In genomic region chr4:149936921-149937320, GRCm38 (mm10) we compare ENCODE assay signal across 20 mouse cellular contexts. TPM values are rescaled to one million over a fixed set of nuclear protein-coding genes. Genes with fewer than 3 reads are reported as not detected.
DNase-seq lines count a peak whose midpoint lies in the region; ATAC-seq and TF ChIP-seq lines count a peak whose summit lies in the region.
"Had no signal": no experiment of that assay in that cellular context is flagged by ENCODE, and none has a peak within 500 bp of the region (broad histone marks: within the 10 kb centered on the region; RNA-seq: fewer than 3 reads in every experiment).

No protein-coding gene starts in this region.

- H3K4me2 ChIP-seq in hindbrain, postnatal 0 days (ENCODE audit: low read depth, low read length) = no peak overlapping the region
- H3K4me2 ChIP-seq in neural tube, embryonic 15.5 days = no peak overlapping the region
- H3K4me2 ChIP-seq in intestine, postnatal 0 days (replicated peaks; ENCODE audit: low read depth) = no peak overlapping the region
- H3K4me2 ChIP-seq: limb, embryonic 15.5 days; neural tube, embryonic 13.5 days; stomach, embryonic 15.5 days had no signal

- H3K4me1 ChIP-seq in hindbrain, embryonic 10.5 days (replicated peaks) = peaks cover 48% of the 10 kb centered on the region
- no peaks in the 10 kb centered on the region for H3K4me1 ChIP-seq in hindbrain, postnatal 0 days (ENCODE audit: insufficient read depth, low read length)
- 0 out of 2 replicates have a peak, but pooled peaks cover 4% of the 10 kb centered on the region for H3K4me1 ChIP-seq in neural tube, embryonic 15.5 days
- peaks cover 69% of the 10 kb centered on the region for H3K4me1 ChIP-seq in embryonic facial prominence, embryonic 10.5 days
- H3K4me1 ChIP-seq in intestine, postnatal 0 days (replicated peaks; ENCODE audit: control insufficient read depth, insufficient read depth, low read length) = peaks cover 5% of the 10 kb centered on the region; the same call in 1 of the 2 replicates

- peaks cover 3% of the 10 kb centered on the region; the same call in 1 of the 2 replicates for H3K9me3 ChIP-seq in hindbrain, embryonic 10.5 days
- no peaks in the 10 kb centered on the region for H3K9me3 ChIP-seq in hindbrain, postnatal 0 days (ENCODE audit: low read length)
- H3K9me3 ChIP-seq in neural tube, embryonic 15.5 days (replicated peaks) = no peaks in the 10 kb centered on the region
- H3K9me3 ChIP-seq in embryonic facial prominence, embryonic 10.5 days = peaks cover under 1% of the 10 kb centered on the region; the same call in 1 of the 2 replicates
- no peaks in the 10 kb centered on the region for H3K9me3 ChIP-seq in intestine, postnatal 0 days (ENCODE audit: control insufficient read depth)
- H3K9me3 ChIP-seq: limb, embryonic 15.5 days; neural tube, embryonic 13.5 days; stomach, embryonic 15.5 days had no signal

- TF ChIP-seq CTCF in hindbrain, postnatal 0 days (IDR thresholded peaks at IDR 0.05; ENCODE audit: low read depth) = no peak
- no peak for TF ChIP-seq CTCF in intestine, postnatal 0 days (IDR thresholded peaks at IDR 0.05; ENCODE audit: low read depth)

- H3K27me3 ChIP-seq in hindbrain, embryonic 10.5 days (ENCODE audit: insufficient read depth, poor library complexity, severe bottlenecking) = peaks cover 18% of the 10 kb centered on the region
- no peaks in the 10 kb centered on the region for H3K27me3 ChIP-seq in hindbrain, postnatal 0 days (ENCODE audit: insufficient read depth, low read length)
- H3K27me3 ChIP-seq in neural tube, embryonic 15.5 days (replicated peaks) = no peaks in the 10 kb centered on the region
- H3K27me3 ChIP-seq in embryonic facial prominence, embryonic 10.5 days (replicated peaks; ENCODE audit: low read depth, poor library complexity, severe bottlenecking) = no peaks in the 10 kb centered on the region
- no peaks in the 10 kb centered on the region for H3K27me3 ChIP-seq in intestine, postnatal 0 days (replicated peaks; ENCODE audit: control insufficient read depth, insufficient read depth, low read length)
- H3K27me3 ChIP-seq: limb, embryonic 15.5 days; neural tube, embryonic 13.5 days; Patski; stomach, embryonic 15.5 days had no signal

- H3K4me3 ChIP-seq in hindbrain, embryonic 10.5 days = no peak overlapping the region
- no peak overlapping the region for H3K4me3 ChIP-seq in hindbrain, postnatal 0 days (ENCODE audit: low read length)
- no peak overlapping the region for H3K4me3 ChIP-seq in neural tube, embryonic 15.5 days (replicated peaks)
- no peak overlapping the region for H3K4me3 ChIP-seq in embryonic facial prominence, embryonic 10.5 days
- H3K4me3 ChIP-seq in intestine, postnatal 0 days (ENCODE audit: low read depth, low read length) = no peak overlapping the region
- H3K4me3 ChIP-seq: limb, embryonic 15.5 days; neural tube, embryonic 13.5 days; stomach, embryonic 15.5 days had no signal

- no peaks in the 10 kb centered on the region for H3K36me3 ChIP-seq in hindbrain, embryonic 10.5 days
- H3K36me3 ChIP-seq in hindbrain, postnatal 0 days (ENCODE audit: insufficient read depth, low read length) = no peaks in the 10 kb centered on the region
- H3K36me3 ChIP-seq in neural tube, embryonic 15.5 days = no peaks in the 10 kb centered on the region
- peaks cover 12% of the 10 kb centered on the region for H3K36me3 ChIP-seq in embryonic facial prominence, embryonic 10.5 days (replicated peaks)
- no peaks in the 10 kb centered on the region; the same call in 1 of the 2 replicates for H3K36me3 ChIP-seq in intestine, postnatal 0 days (ENCODE audit: control insufficient read depth, insufficient read depth)
- H3K36me3 ChIP-seq: limb, embryonic 15.5 days; neural tube, embryonic 13.5 days; stomach, embryonic 15.5 days had no signal

- peak overlapping the region; percentile 43 for H3K27ac ChIP-seq in hindbrain, embryonic 10.5 days
- no peak overlapping the region for H3K27ac ChIP-seq in hindbrain, postnatal 0 days
- H3K27ac ChIP-seq in neural tube, embryonic 15.5 days (replicated peaks) = no peak overlapping the region
- H3K27ac ChIP-seq in embryonic facial prominence, embryonic 10.5 days (replicated peaks) = peak overlapping the region; percentile 20
- no peak overlapping the region for H3K27ac ChIP-seq in intestine, postnatal 0 days (ENCODE audit: low read depth, low read length)
- H3K27ac ChIP-seq: kidney, postnatal 0 days; limb, embryonic 15.5 days; neural tube, embryonic 13.5 days; stomach, embryonic 15.5 days had no signal

- H3K9ac ChIP-seq in hindbrain, postnatal 0 days (replicated peaks; ENCODE audit: low read length) = no peak overlapping the region
- no peak overlapping the region for H3K9ac ChIP-seq in neural tube, embryonic 15.5 days (replicated peaks)
- H3K9ac ChIP-seq in intestine, postnatal 0 days (ENCODE audit: low read depth, low read length) = no peak overlapping the region
- H3K9ac ChIP-seq: forebrain, postnatal 0 days; limb, embryonic 15.5 days; liver, postnatal 0 days; neural tube, embryonic 13.5 days; stomach, embryonic 15.5 days had no signal

- no peak for DNase-seq in hindbrain, embryonic 10.5 days (ENCODE audit: low spot score)
- DNase-seq in hindbrain, postnatal 0 days (ENCODE audit: low spot score) = no peak
- DNase-seq in neural tube, embryonic 10.5 days (ENCODE audit: extremely low spot score, low spot score) = peak; percentile 59
- peak; percentile 38 for DNase-seq in embryonic facial prominence, embryonic 10.5 days (ENCODE audit: low spot score)
- no peak for DNase-seq in spleen, postnatal 4 days (ENCODE audit: low spot score in 2 of 2)
- DNase-seq: adrenal gland, adult 8-10 months; cerebellum, adult 18-20 months; forebrain, postnatal 0 days; gastrocnemius, postnatal 10 days; liver, postnatal 0 days had no signal

- 58% methylated on average over 5 of the region's 5 CpGs for WGBS in hindbrain, embryonic 10.5 days
- 60% methylated on average over 5 of the region's 5 CpGs for WGBS in hindbrain, postnatal 0 days
- 51% methylated on average over 5 of the region's 5 CpGs for WGBS in neural tube, embryonic 15.5 days
- 58% methylated on average over 5 of the region's 5 CpGs for whole genome bisulfite sequencing in embryonic facial prominence, embryonic 10.5 days
- 69% methylated on average over 5 of the region's 5 CpGs for WGBS in intestine, postnatal 0 days

- ATAC-seq in hindbrain, postnatal 0 days = no peak
- no peak for ATAC-seq in neural tube, embryonic 15.5 days (ENCODE audit: low FRiP score)
- ATAC-seq in intestine, postnatal 0 days = no peak
- ATAC-seq: CD4-positive, CD25-positive, alpha-beta regulatory T cell, adult 4 months; forebrain, postnatal 0 days; hindbrain, embryonic 16.5 days; liver, postnatal 0 days; midbrain, embryonic 16.5 days; Patski had no signal

RNA-seq across cellular contexts. Expression of gene Spsb1, which starts 17.9 kb away (rescaled TPM):
- 10.7 and 12.0 TPM in 2 replicates for polyA plus RNA-seq in hindbrain, embryonic 10.5 days (2016; fragmentation: Nextera tagmentation; extraction: Ambion mirVana)
- total RNA-seq in hindbrain, postnatal 0 days (2014; rRNA removed) = 13.7 and 18.4 TPM in 2 replicates
- 8.9 and 9.2 TPM in 2 replicates for polyA plus RNA-seq in hindbrain, postnatal 0 days (2015; fragmentation: Nextera tagmentation; extraction: Ambion mirVana)
- 7.7 and 9.8 TPM in 2 replicates for polyA plus RNA-seq in neural tube, embryonic 15.5 days (2015; fragmentation: Nextera tagmentation; extraction: Ambion mirVana)
- 16.7 and 21.4 TPM in 2 replicates for polyA plus RNA-seq in embryonic facial prominence, embryonic 10.5 days (2016; fragmentation: Nextera tagmentation; extraction: Ambion mirVana)
- 26.4 and 26.5 TPM in 2 replicates for polyA plus RNA-seq in intestine, postnatal 0 days (2015; fragmentation: Nextera tagmentation; extraction: Ambion mirVana)

Comparison
In these comparisons a context has a peak if more than half of its experiments do, and no peak if none do; other contexts are left out.
1. H3K27ac ChIP-seq: peak in hindbrain, embryonic 10.5 days (single experiment) and embryonic facial prominence, embryonic 10.5 days (single experiment); none in hindbrain, postnatal 0 days (single experiment), neural tube, embryonic 15.5 days (single experiment) and intestine, postnatal 0 days (single experiment).
2. DNase-seq: peak in neural tube, embryonic 10.5 days (single experiment) and embryonic facial prominence, embryonic 10.5 days (single experiment); none in hindbrain, embryonic 10.5 days (single experiment), hindbrain, postnatal 0 days (single experiment) and spleen, postnatal 4 days (0 of 2).